Mouse (Mus musculus) hindbrain, embryonic 16.5 days (tissue): ENCODE measurements at regions not wholly inside any gene's neighbourhood (a gene's known extent, or its start where the extent isn't known, plus 50 kb on each side); places are given as distances from the start of the nearest gene placed in this dataset.

Experiments used
- ATAC-seq: fragments of 200-750 bp; cut with Nextera tagmentation; 2 replicates; pipeline ENCODE4 v1.8.0; 2017; ENCODE audit warnings: moderate TSS enrichment, moderate library complexity
- H3K27ac ChIP-seq: fragments of 300-500 bp; sonication (generic); 2 replicates; pipeline ENCODE4 v1.5.1; 2014; ENCODE audit warnings: low read depth, mild to moderate bottlenecking, control low read depth, low read length, moderate library complexity
- H3K27me3 ChIP-seq: fragments of 300-500 bp; sonication (generic); replicated peaks from 2 replicates; pipeline ENCODE4 v1.6.1; 2014; ENCODE audit warnings: low read length; ENCODE audit not compliant: control insufficient read depth, insufficient read depth
- H3K36me3 ChIP-seq: fragments of 300-500 bp; sonication (generic); 2 replicates; pipeline ENCODE4 v1.6.1; 2014; ENCODE audit warnings: mild to moderate bottlenecking, low read length, moderate library complexity, mixed read lengths; ENCODE audit not compliant: control insufficient read depth, insufficient read depth
- H3K4me1 ChIP-seq: fragments of 300-500 bp; sonication (generic); 2 replicates; pipeline ENCODE4 v1.6.1; 2014; ENCODE audit warnings: low read depth, low read length; ENCODE audit not compliant: control insufficient read depth, insufficient read depth
- H3K4me2 ChIP-seq: fragments of 300-500 bp; sonication (generic); 2 replicates; pipeline ENCODE4 v1.6.1; 2014; ENCODE audit warnings: mild to moderate bottlenecking, low read length, control low read depth, moderate library complexity
- H3K4me3 ChIP-seq: fragments of 300-500 bp; sonication (generic); 2 replicates; pipeline ENCODE4 v1.5.1; 2014; ENCODE audit warnings: mild to moderate bottlenecking, low read length, control low read depth, moderate library complexity
- H3K9ac ChIP-seq: fragments of 300-500 bp; sonication (generic); 2 replicates; pipeline ENCODE4 v1.6.1; 2014; ENCODE audit warnings: low read depth, mild to moderate bottlenecking, control low read depth, low read length, moderate library complexity
- H3K9me3 ChIP-seq: fragments of 300-500 bp; sonication (generic); 2 replicates; pipeline ENCODE4 v1.6.1; 2014; ENCODE audit warnings: mild to moderate bottlenecking, low read length, moderate library complexity; ENCODE audit not compliant: control insufficient read depth
- WGBS: fragments of 180-500 bp; shearing (Covaris S2); extraction: QIAGEN DNeasy Blood & Tissue Kit; methylation state at CpG from one replicate; pipeline ENCODE4 v1.1.7; 2014; 5-methylcytosine and 5-hydroxymethylcytosine counted together

- Histone ChIP-seq H3K9ac (no peak overlapping the region), H3K27me3 (no peaks in the 10 kb centered on the region), H3K4me2 (no peak overlapping the region), H3K9me3 (no peaks in the 10 kb centered on the region), H3K27ac (no peak overlapping the region), H3K4me1 (no peaks in the 10 kb centered on the region), H3K4me3 (no peak overlapping the region), H3K36me3 (no peaks in the 10 kb centered on the region)
- 62% methylated on average over 1 of the region's 1 CpGs for WGBS
- ATAC-seq = no peak
Measured at GRCm38 (mm10) chr16:69515122-69515521, 348.4 kb downstream of the Speer2 start.

DNA sequence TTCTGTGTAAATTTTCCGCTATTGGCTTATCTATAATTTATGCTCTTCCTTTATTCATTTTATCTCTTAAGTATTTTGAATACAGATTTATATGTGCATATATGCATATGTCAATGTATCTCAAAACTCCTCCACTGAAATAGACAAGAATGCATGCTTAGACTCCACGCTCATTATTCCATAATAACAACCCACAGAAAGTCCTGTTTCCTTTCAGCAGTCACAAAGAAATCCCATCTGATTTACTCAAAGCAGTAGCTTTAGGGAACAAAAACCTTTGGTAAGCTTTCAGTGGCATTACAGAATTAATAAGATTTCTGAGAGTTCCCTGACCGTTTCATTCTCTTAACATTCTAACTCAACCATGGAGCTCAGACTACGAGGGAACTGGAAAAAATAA is 386.2 kb downstream of the Speer2 start:
- Histone ChIP-seq H3K9ac (no peak overlapping the region), H3K36me3 (no peaks in the 10 kb centered on the region), H3K4me3 (no peak overlapping the region), H3K4me1 (no peaks in the 10 kb centered on the region), H3K9me3 (no peaks in the 10 kb centered on the region), H3K27me3 (no peaks in the 10 kb centered on the region), H3K27ac (no peak overlapping the region), H3K4me2 (no peak overlapping the region)
- ATAC-seq = no peak
- WGBS = 45% methylated on average over 4 of the region's 4 CpGs

DNA sequence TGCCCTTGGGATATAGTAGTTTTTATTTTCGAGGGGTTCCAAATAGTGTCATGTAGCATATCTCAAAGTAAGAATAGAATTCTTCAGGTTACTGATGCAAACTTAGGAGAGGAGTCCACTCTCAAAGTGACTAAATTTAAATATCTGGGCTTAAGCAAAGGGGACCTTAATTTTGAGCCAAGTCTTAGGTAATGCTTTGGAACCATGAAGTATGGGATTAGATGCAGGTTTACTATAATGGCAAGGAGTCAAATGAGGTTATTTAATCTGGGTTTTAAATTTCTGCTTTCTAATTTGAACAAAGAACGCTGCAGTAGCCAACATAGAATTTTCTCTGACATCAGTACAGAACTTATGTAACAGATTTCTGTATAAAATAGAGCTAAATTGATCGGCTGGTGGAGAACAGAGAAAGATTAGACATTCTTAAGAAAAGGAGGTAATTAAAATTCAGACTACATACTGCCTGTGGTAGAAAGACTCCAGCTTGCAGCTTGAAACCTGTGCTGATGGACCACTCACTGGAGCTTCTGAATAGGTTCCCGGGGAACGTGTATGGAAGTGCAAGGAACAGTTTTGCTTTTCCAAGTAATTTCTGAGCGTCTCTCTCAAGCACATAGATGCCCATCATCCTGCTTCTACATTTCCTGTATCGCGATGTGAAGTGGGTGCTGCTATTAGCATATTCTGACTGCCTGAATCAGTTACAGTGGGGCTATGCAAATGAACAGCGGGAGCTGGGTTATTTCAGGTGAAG is 394.3 kb downstream of the Speer2 start:
- Histone ChIP-seq H3K9me3 (no peaks in the 10 kb centered on the region), H3K27ac (0 out of 2 replicates have a peak overlapping the region, but pooled peaks have one; percentile 9), H3K9ac (peak overlapping the region; percentile 37), H3K36me3 (no peaks in the 10 kb centered on the region), H3K4me3 (peak overlapping the region; percentile 30), H3K4me2 (peak overlapping the region; percentile 49), H3K27me3 (no peaks in the 10 kb centered on the region), H3K4me1 (no peaks in the 10 kb centered on the region)
- WGBS = 29% methylated on average over 9 of the region's 9 CpGs
- peak; percentile 65; the same call in 1 of the 2 replicates for ATAC-seq

- Histone ChIP-seq H3K4me3 (no peak overlapping the region), H3K27me3 (no peaks in the 10 kb centered on the region), H3K36me3 (no peaks in the 10 kb centered on the region), H3K4me1 (no peaks in the 10 kb centered on the region), H3K4me2 (no peak overlapping the region), H3K27ac (no peak overlapping the region), H3K9me3 (no peaks in the 10 kb centered on the region), H3K9ac (no peak overlapping the region)
- WGBS = 86% methylated on average over 2 of the region's 2 CpGs
- ATAC-seq = no peak
Measured at GRCm38 (mm10) chr16:69459171-69459570, 404.4 kb downstream of the Speer2 start.

DNA sequence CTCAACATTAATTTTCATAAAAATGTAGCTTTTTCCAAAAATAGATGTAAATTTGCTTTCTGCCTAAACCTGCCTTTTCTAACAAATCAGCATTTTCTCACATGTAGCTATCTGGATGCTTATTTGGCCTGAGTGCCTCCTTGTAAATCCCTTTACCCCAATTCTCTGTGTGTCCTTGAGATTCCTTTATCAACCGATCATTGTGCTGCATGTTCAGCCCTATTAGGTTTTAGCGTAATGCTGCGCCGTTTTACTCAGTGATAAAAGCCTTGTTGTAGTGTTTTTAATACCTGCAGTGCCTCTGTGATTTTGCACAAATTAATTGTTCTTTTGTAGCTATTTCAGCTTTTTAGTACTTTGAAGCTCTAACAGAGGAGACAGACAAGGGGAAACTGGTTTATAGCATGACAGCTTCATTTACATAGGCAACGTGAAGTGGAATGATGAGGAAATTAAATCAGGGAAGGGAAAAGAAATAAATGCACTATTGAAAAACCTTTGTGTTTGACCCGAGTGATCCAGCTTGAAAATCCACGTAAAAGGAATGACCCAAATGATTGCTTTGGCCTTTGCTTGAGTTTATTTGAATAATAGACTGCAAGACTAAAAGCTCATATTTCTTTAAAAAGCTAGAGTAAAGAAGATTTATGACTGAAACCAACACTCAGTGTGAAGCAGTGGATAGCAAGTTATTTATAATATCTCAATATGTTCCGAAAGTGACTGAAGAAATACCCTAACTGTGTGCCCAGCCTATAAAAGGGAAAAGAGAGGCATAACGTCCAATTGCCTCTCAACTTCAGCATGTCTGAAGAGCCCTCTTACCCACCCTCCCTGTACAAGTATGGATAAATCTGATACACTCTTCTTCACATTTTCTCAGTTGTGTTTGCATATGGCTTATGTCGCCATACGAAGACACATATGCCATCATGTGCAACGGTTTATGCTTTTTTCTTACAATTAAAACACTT is 438.6 kb downstream of the Speer2 start:
- H3K27me3 ChIP-seq = no peaks in the 10 kb centered on the region
- H3K27ac ChIP-seq = no peak overlapping the region
- no peaks in the 10 kb centered on the region for H3K4me1 ChIP-seq
- no peaks in the 10 kb centered on the region for H3K36me3 ChIP-seq
- H3K9me3 ChIP-seq = no peaks in the 10 kb centered on the region
- H3K9ac ChIP-seq = no peak overlapping the region
- WGBS = 66% methylated on average over 12 of the region's 12 CpGs
- H3K4me2 ChIP-seq = no peak overlapping the region
- ATAC-seq = no peak
- no peak overlapping the region for H3K4me3 ChIP-seq
